Mouse (Mus musculus): ENCODE measurements around the gene Fkrp. TPM values are rescaled to one million over a fixed set of nuclear protein-coding genes. Genes with fewer than 3 reads are reported as not detected.
A peak's percentile ranks its signal among the peaks of the same experiment; 100 is the strongest.

Fkrp gene
- polyA plus RNA-seq, 1 experiment from 2014 or later, result 20.3 TPM

GRCm38 (mm10) chr7:16763463-16764218 is 52.9 kb downstream of the Fkrp start:
- ATAC-seq, result no peak
- H3K9me3 ChIP-seq (ENCODE audit: control insufficient read depth, low read length), result no peaks in the 10 kb centered on the region
- H3K9ac ChIP-seq (ENCODE audit: low read depth, low read length), result no peak overlapping the region
- WGBS, result 83% methylated on average over 7 of the region's 7 CpGs
- no peaks in the 10 kb centered on the region for H3K36me3 ChIP-seq (ENCODE audit: control insufficient read depth, insufficient read depth, low read length)
- no peak overlapping the region for H3K4me2 ChIP-seq (ENCODE audit: low read depth, low read length)
- H3K4me1 ChIP-seq (ENCODE audit: control insufficient read depth, insufficient read depth, low read length), result peaks cover 3% of the 10 kb centered on the region; the same call in 1 of the 2 replicates
- H3K27ac ChIP-seq (ENCODE audit: low read length), result no peak overlapping the region
- H3K4me3 ChIP-seq (ENCODE audit: low read length), result no peak overlapping the region
- no peaks in the 10 kb centered on the region for H3K27me3 ChIP-seq (replicated peaks; ENCODE audit: control insufficient read depth, insufficient read depth, low read length)

- no peak for ATAC-seq
- 50% methylated on average over 5 of the region's 5 CpGs for WGBS
- H3K27me3 ChIP-seq (replicated peaks; ENCODE audit: control insufficient read depth, insufficient read depth, low read length), result no peaks in the 10 kb centered on the region
- no peaks in the 10 kb centered on the region for H3K36me3 ChIP-seq (ENCODE audit: control insufficient read depth, insufficient read depth, low read length)
- H3K9me3 ChIP-seq (ENCODE audit: control insufficient read depth, low read length), result no peaks in the 10 kb centered on the region
- H3K4me1 ChIP-seq (ENCODE audit: control insufficient read depth, insufficient read depth, low read length), result peaks cover 3% of the 10 kb centered on the region; the same call in 1 of the 2 replicates
- no peak overlapping the region for H3K4me2 ChIP-seq (ENCODE audit: low read depth, low read length)
- no peak overlapping the region for H3K9ac ChIP-seq (ENCODE audit: low read depth, low read length)
- no peak overlapping the region for H3K27ac ChIP-seq (ENCODE audit: low read length)
- H3K4me3 ChIP-seq (ENCODE audit: low read length), result no peak overlapping the region
These were observed 54.9 kb downstream of the Fkrp start for GRCm38 (mm10) chr7:16761630-16762029.

GRCm38 (mm10) chr7:16761005-16761481 is 55.5 kb downstream of the Fkrp start:
- H3K27me3 ChIP-seq (replicated peaks; ENCODE audit: control insufficient read depth, insufficient read depth, low read length), result no peaks in the 10 kb centered on the region

GRCm38 (mm10) chr7:16760292-16760691 is 56.2 kb downstream of the Fkrp start:
- Histone ChIP-seq H3K4me1 (ENCODE audit: control insufficient read depth, insufficient read depth, low read length) (peaks cover 3% of the 10 kb centered on the region; the same call in 1 of the 2 replicates), H3K36me3 (ENCODE audit: control insufficient read depth, insufficient read depth, low read length) (no peaks in the 10 kb centered on the region), H3K9ac (ENCODE audit: low read depth, low read length) (no peak overlapping the region), H3K4me3 (ENCODE audit: low read length) (no peak overlapping the region), H3K9me3 (ENCODE audit: control insufficient read depth, low read length) (no peaks in the 10 kb centered on the region), H3K4me2 (ENCODE audit: low read depth, low read length) (no peak overlapping the region), H3K27ac (ENCODE audit: low read length) (no peak overlapping the region), H3K27me3 (replicated peaks; ENCODE audit: control insufficient read depth, insufficient read depth, low read length) (no peaks in the 10 kb centered on the region)
- 23% methylated on average over 8 of the region's 8 CpGs for WGBS
- ATAC-seq, result peak; percentile 64

More at GRCm38 (mm10) chr7:16761005-16761481, 55.5 kb downstream of the Fkrp start:
- no peak overlapping the region for H3K4me3 ChIP-seq (ENCODE audit: low read length)
- H3K9me3 ChIP-seq (ENCODE audit: control insufficient read depth, low read length), result no peaks in the 10 kb centered on the region
- 45% methylated on average over 10 of the region's 10 CpGs for WGBS
- ATAC-seq, result peak; percentile 58; the same call in 1 of the 2 replicates
- peaks cover 3% of the 10 kb centered on the region; the same call in 1 of the 2 replicates for H3K4me1 ChIP-seq (ENCODE audit: control insufficient read depth, insufficient read depth, low read length)
- H3K27ac ChIP-seq (ENCODE audit: low read length), result peak overlapping the region; percentile 68
- peak overlapping the region; percentile 43; the same call in 1 of the 2 replicates for H3K9ac ChIP-seq (ENCODE audit: low read depth, low read length)
- H3K4me2 ChIP-seq (ENCODE audit: low read depth, low read length), result no peak overlapping the region
- H3K36me3 ChIP-seq (ENCODE audit: control insufficient read depth, insufficient read depth, low read length), result no peaks in the 10 kb centered on the region

Other genes starting within 250 kb of the Fkrp start
- gene Arhgap35, start 201.7 kb downstream of the Fkrp start, polyA plus RNA-seq (2015; fragmentation: Nextera tagmentation; extraction: Ambion mirVana), result 7.3 and 7.8 TPM in 2 replicates
- not detected in 2 replicates for gene Ceacam15, start 141.0 kb downstream of the Fkrp start, polyA plus RNA-seq (2015; fragmentation: Nextera tagmentation; extraction: Ambion mirVana)
- 0.10 TPM in 1 of 2 replicates, not detected in the other for gene Ceacam9, start 94.8 kb downstream of the Fkrp start, polyA plus RNA-seq (2015; fragmentation: Nextera tagmentation; extraction: Ambion mirVana)
- 266 and 271 TPM in 2 replicates for gene Ap2s1, start 78.3 kb downstream of the Fkrp start, polyA plus RNA-seq (2015; fragmentation: Nextera tagmentation; extraction: Ambion mirVana)
- gene Slc1a5, start 35.4 kb downstream of the Fkrp start, polyA plus RNA-seq (2015; fragmentation: Nextera tagmentation; extraction: Ambion mirVana), result 44.5 and 49.0 TPM in 2 replicates
- gene Strn4, start 843 bp downstream of the Fkrp start, polyA plus RNA-seq (2015; fragmentation: Nextera tagmentation; extraction: Ambion mirVana), result 68.9 and 72.3 TPM in 2 replicates
- gene Prkd2, start 26.2 kb upstream of the Fkrp start, polyA plus RNA-seq (2015; fragmentation: Nextera tagmentation; extraction: Ambion mirVana), result 10.3 and 11.5 TPM in 2 replicates
- gene Dact3, start 58.6 kb upstream of the Fkrp start, polyA plus RNA-seq (2015; fragmentation: Nextera tagmentation; extraction: Ambion mirVana), result 1.6 and 1.7 TPM in 2 replicates
- gene Gng8, start 75.1 kb upstream of the Fkrp start, polyA plus RNA-seq (2015; fragmentation: Nextera tagmentation; extraction: Ambion mirVana), result 7.8 and 9.2 TPM in 2 replicates
- 2.5 and 3.2 TPM in 2 replicates for gene Ptgir, start 89.8 kb upstream of the Fkrp start, polyA plus RNA-seq (2015; fragmentation: Nextera tagmentation; extraction: Ambion mirVana)
- 163 and 171 TPM in 2 replicates for gene Calm3, start 107.4 kb upstream of the Fkrp start, polyA plus RNA-seq (2015; fragmentation: Nextera tagmentation; extraction: Ambion mirVana)
- gene Pnmal2, start 128.0 kb upstream of the Fkrp start, polyA plus RNA-seq (2015; fragmentation: Nextera tagmentation; extraction: Ambion mirVana), result 4.9 and 5.4 TPM in 2 replicates
- gene Pnmal1, start 142.9 kb upstream of the Fkrp start, polyA plus RNA-seq (2015; fragmentation: Nextera tagmentation; extraction: Ambion mirVana), result 2.7 and 2.9 TPM in 2 replicates
- gene Gm42372, start 166.4 kb upstream of the Fkrp start, polyA plus RNA-seq (2015; fragmentation: Nextera tagmentation; extraction: Ambion mirVana), result 0.23 and 0.32 TPM in 2 replicates
- 32.6 and 35.6 TPM in 2 replicates for gene Ccdc8, start 176.0 kb upstream of the Fkrp start, polyA plus RNA-seq (2015; fragmentation: Nextera tagmentation; extraction: Ambion mirVana)
- gene Ppp5c, start 211.2 kb upstream of the Fkrp start, polyA plus RNA-seq (2015; fragmentation: Nextera tagmentation; extraction: Ambion mirVana), result 83.7 and 88.3 TPM in 2 replicates
- gene Hif3a, start 245.7 kb upstream of the Fkrp start, polyA plus RNA-seq (2015; fragmentation: Nextera tagmentation; extraction: Ambion mirVana), result 72.7 and 87.8 TPM in 2 replicates

Data from intestine, embryonic 16.5 days (tissue).